Mouse (Mus musculus) midbrain, embryonic 11.5 days (tissue): ENCODE measurements around the gene Dnah8. TPM values are rescaled to one million over a fixed set of nuclear protein-coding genes. Genes with fewer than 3 reads are reported as not detected.

Experiments used
- ATAC-seq: fragments of 200-750 bp; cut with Nextera tagmentation; 2 replicates; pipeline ENCODE4 v1.8.0; 2017; ENCODE audit warnings: moderate TSS enrichment, moderate library complexity; ENCODE audit not compliant: low FRiP score
- DNase-seq: peaks from one replicate; pipeline ENCODE4 v3.0.0; 2015; ENCODE audit warnings: low spot score; ENCODE audit errors: missing footprints
- H3K27ac ChIP-seq: fragments of 300-500 bp; sonication (generic); 2 replicates; pipeline ENCODE4 v1.5.1; 2014; ENCODE audit warnings: low read depth, low read length
- H3K27me3 ChIP-seq: fragments of 300-500 bp; sonication (generic); 2 replicates; pipeline ENCODE4 v1.6.1; 2014; ENCODE audit warnings: mild to moderate bottlenecking, low read length, moderate library complexity, mixed read lengths; ENCODE audit not compliant: control insufficient read depth, insufficient read depth
- H3K36me3 ChIP-seq: fragments of 300-500 bp; sonication (generic); 2 replicates; pipeline ENCODE4 v1.6.1; 2014; ENCODE audit warnings: mild to moderate bottlenecking, low read length, moderate library complexity, mixed read lengths; ENCODE audit not compliant: control insufficient read depth, insufficient read depth
- H3K4me1 ChIP-seq: fragments of 300-500 bp; sonication (generic); 2 replicates; pipeline ENCODE4 v1.6.1; 2014; ENCODE audit warnings: low read length; ENCODE audit not compliant: control insufficient read depth, insufficient read depth
- H3K4me2 ChIP-seq: fragments of 300-500 bp; sonication (generic); 2 replicates; pipeline ENCODE4 v1.6.1; 2014; ENCODE audit warnings: mild to moderate bottlenecking, moderate library complexity
- H3K4me3 ChIP-seq: fragments of 300-500 bp; sonication (generic); 2 replicates; pipeline ENCODE4 v1.5.1; 2014; ENCODE audit warnings: low read depth, low read length
- H3K9ac ChIP-seq: fragments of 300-500 bp; sonication (generic); 2 replicates; pipeline ENCODE4 v1.6.1; 2014; ENCODE audit warnings: low read length
- H3K9me3 ChIP-seq: fragments of 300-500 bp; sonication (generic); 2 replicates; pipeline ENCODE4 v1.6.1; 2016; ENCODE audit warnings: low read length; ENCODE audit not compliant: control insufficient read depth
- WGBS: fragments of 180-500 bp; shearing (Covaris S2); extraction: QIAGEN DNeasy Blood & Tissue Kit; methylation state at CpG from one replicate; pipeline ENCODE4 v1.1.7; 2014; 5-methylcytosine and 5-hydroxymethylcytosine counted together
- polyA plus RNA-seq: library from polyadenylated mRNA; unstranded; fragments of >200 nt; fragmentation: Nextera tagmentation; extraction: Ambion mirVana; gene quantifications from 2 replicates; pipeline ENCODE4 v1.2.1, GENCODE M21; 2014

Dnah8 gene
- polyA plus RNA-seq, 1 experiment from 2014 or later = 1.1 TPM

DNA sequence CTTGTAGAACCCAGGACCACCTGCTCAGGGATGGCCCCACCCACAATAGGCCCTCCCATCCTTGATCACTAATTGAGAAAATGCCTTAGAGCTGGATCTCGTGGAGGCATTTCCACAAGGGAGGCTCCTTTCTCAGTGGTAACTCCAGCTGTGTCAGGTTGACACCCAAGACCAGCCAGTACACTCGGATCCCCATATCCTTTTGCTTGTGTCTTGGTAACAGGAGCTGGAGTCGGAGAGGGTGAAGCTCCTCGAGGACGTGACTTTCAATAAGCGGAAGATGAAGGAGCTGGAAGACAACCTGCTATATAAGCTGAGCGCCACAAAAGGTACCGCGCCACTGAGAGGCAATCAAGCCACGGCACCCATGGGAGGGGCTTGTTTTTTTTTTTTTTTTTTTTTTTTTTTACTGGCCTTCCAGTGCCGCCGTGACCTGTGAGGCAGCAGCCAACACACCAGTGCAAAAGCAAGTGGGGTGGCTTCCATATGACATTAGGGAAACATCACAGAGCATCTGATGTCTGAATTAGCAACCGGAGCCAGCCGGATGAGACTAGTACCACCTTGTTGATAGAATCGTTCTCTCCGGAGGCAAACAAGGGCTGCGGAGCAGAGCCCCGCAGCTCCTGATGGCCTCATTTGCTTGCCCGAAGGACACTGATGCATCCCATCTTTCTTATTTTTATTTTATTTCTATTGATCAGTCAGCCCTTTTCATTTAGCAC, 176.3 kb downstream of the Dnah8 start:
- ATAC-seq (no peak), DNase-seq (no peak)
- no peak overlapping the region for H3K4me3 ChIP-seq
- no peak overlapping the region for H3K4me2 ChIP-seq
- 90% methylated on average over 19 of the region's 19 CpGs for WGBS
- H3K27ac ChIP-seq = no peak overlapping the region
- no peaks in the 10 kb centered on the region for H3K36me3 ChIP-seq
- H3K27me3 ChIP-seq = no peaks in the 10 kb centered on the region
- H3K4me1 ChIP-seq = peaks cover 5% of the 10 kb centered on the region
- no peaks in the 10 kb centered on the region; the same call in 1 of the 2 replicates for H3K9me3 ChIP-seq
- no peak overlapping the region for H3K9ac ChIP-seq

DNA sequence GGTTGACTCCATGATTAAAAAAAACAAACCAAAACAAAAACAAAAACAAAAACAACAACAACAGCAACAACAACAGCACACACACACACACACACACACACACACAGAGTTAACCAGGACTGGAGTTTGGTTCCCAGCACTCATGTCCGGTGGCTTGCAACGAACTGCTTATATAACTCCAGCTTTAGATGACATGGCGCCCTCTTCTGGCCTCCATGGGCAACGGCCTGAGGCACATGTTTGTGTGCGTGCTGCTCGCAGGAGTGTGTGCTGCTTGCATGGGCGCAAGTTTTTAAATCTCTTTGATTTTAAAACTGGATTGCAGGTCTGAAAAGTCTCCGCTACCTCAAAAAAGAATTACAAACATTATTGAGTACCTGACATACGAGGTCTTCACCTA, 179.5 kb downstream of the Dnah8 start:
- Histone ChIP-seq H3K4me1 (peaks cover 9% of the 10 kb centered on the region), H3K9me3 (no peaks in the 10 kb centered on the region; the same call in 1 of the 2 replicates), H3K9ac (no peak overlapping the region), H3K4me2 (no peak overlapping the region), H3K4me3 (no peak overlapping the region), H3K36me3 (no peaks in the 10 kb centered on the region), H3K27ac (no peak overlapping the region), H3K27me3 (no peaks in the 10 kb centered on the region)
- WGBS = 97% methylated on average over 9 of the region's 9 CpGs
- ATAC-seq (no peak), DNase-seq (no peak)

DNA sequence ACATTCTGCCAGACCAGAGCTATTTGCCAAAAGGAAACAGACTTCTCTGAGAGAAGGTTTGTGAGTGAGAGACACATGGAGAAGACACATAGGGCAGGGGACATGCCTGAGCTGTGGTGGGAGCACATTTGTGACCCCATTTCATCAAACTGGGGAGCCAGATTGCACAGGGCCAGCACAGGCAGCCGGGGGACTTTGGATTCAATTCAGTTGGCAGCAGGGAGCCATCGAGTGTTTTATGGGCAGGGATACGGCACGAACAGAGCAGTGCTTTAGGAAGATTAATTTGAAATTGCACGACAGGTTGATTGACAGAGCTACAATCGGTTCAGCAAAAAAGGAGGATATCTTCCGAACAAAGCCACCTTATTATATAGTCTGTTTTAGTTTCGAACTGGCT, 180.8 kb downstream of the Dnah8 start:
- no peak for DNase-seq
- Histone ChIP-seq H3K4me2 (no peak overlapping the region), H3K27me3 (no peaks in the 10 kb centered on the region), H3K4me1 (peaks cover 13% of the 10 kb centered on the region), H3K9ac (0 out of 2 replicates have a peak overlapping the region, but pooled peaks have one; percentile 16), H3K4me3 (no peak overlapping the region), H3K36me3 (no peaks in the 10 kb centered on the region), H3K27ac (0 out of 2 replicates have a peak overlapping the region, but pooled peaks have one; percentile 14), H3K9me3 (no peaks in the 10 kb centered on the region; the same call in 1 of the 2 replicates)
- ATAC-seq = no peak
- WGBS = 47% methylated on average over 8 of the region's 8 CpGs

DNA sequence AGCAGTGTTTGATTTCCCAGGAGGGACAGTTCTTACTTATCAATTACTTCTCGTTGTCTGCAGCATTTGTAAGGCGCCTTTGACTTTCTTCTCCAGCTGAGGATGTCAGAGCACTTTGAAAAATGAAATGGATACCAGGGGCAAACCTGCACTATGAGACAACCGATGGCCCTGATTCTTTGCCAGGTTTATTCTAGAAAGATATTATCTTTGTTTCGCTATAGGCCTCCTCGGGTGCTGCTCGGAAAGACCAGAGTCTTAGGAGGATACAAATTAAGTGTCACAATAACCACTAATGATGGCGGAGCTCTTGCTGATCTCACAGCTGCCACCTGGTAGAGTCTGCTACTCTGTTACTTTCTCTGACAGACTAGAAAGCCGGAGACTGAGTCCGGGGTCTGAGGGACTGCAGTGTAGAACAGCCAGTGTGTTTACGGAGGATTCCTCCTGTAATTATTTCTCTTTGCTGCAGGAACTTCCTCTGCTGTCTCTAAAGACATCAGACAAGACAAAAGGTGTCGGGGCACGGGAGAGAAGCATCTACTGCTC, 181.4 kb downstream of the Dnah8 start:
- 58% methylated on average over 12 of the region's 12 CpGs for WGBS
- H3K27me3 ChIP-seq = no peaks in the 10 kb centered on the region
- DNase-seq = no peak
- H3K4me1 ChIP-seq = peaks cover 13% of the 10 kb centered on the region
- ATAC-seq = no peak
- H3K27ac ChIP-seq = peak overlapping the region; percentile 11; the same call in 1 of the 2 replicates
- no peak overlapping the region for H3K4me2 ChIP-seq
- no peaks in the 10 kb centered on the region for H3K36me3 ChIP-seq
- no peaks in the 10 kb centered on the region; the same call in 1 of the 2 replicates for H3K9me3 ChIP-seq
- H3K4me3 ChIP-seq = no peak overlapping the region
- H3K9ac ChIP-seq = no peak overlapping the region

DNA sequence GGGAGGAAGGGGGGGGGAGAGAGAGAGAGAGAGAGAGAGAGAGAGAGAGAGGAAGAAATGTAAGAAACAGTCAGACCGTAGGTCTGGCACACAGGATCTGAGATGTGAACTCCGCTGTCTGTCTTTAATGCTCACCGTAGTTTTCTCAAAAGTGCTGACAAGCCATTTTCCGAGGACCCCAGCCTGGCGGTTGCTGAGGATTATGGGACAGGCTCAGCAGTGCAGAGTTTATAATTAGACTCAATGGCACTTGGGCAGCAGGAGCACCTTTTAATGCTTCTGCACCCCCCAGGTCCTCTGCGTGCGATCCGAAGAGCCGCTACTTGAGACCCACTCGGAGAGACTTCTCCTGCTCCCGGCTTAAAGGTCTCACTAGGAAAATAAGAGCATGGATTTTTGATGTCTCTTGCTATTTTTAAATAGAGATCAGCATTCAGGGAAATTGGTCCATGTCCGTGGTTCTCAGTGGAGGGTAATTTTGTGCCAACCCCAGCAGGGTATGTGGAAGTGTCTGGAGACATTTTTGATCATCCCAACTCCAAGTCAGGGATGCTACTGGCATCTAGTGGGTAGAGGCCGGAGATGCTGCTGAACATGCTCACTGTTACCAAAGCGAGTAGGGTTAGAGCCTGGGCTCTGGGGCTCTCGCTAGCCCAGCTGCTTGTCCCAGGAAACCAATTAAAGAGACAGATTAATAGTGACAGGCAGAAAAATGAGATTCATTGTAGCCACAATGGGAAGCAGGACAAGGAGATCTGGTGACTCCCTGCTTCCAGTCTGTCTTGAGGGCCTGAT, 184.9 kb downstream of the Dnah8 start:
- no peak overlapping the region for H3K27ac ChIP-seq

DNA sequence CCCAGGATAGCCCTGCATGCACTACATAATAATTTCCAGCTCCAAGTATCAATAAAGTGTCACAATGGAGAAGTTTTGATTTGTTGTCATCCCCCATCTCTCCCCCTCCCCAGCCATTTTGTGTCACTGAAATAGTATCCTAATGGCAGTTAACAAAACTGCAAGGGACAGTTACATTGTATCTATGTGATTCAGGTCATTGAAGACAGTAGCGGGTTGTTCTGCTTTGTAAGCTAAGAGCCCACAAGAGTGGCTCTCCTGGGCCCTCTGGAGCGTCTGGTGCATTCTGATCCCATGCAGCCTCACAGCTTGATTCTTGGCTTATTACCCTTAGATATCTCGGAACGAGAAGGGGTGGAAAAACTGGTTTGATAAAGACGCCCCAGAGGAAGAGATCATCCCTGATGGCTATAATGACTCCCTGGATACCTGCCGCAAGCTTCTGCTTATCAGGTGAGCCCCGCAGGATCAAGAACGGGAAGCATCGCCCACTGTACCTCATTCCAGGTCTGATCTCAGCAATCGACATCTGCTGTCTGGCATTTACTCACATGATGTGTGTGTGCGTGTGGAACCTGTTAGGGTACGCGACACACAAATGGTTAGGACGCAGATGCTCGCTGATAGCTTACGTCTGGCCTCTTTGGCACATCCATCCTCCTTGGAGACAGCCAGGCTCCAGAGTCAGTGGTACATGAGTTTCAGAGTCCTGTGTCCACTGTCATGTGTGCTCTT, 185.9 kb downstream of the Dnah8 start:
- H3K36me3 ChIP-seq = no peaks in the 10 kb centered on the region
- H3K9ac ChIP-seq = no peak overlapping the region
- ATAC-seq = no peak
- 86% methylated on average over 16 of the region's 16 CpGs for WGBS
- no peaks in the 10 kb centered on the region for H3K9me3 ChIP-seq
- H3K4me3 ChIP-seq = no peak overlapping the region
- no peak overlapping the region for H3K27ac ChIP-seq
- H3K27me3 ChIP-seq = no peaks in the 10 kb centered on the region
- DNase-seq = no peak
- peaks cover 10% of the 10 kb centered on the region; the same call in 1 of the 2 replicates for H3K4me1 ChIP-seq
- H3K4me2 ChIP-seq = no peak overlapping the region

More for the DNA sequence above, 184.9 kb downstream of the Dnah8 start:
- Histone ChIP-seq H3K9me3 (no peaks in the 10 kb centered on the region), H3K9ac (no peak overlapping the region), H3K4me1 (peaks cover 13% of the 10 kb centered on the region), H3K27me3 (no peaks in the 10 kb centered on the region), H3K4me2 (no peak overlapping the region), H3K36me3 (no peaks in the 10 kb centered on the region), H3K4me3 (no peak overlapping the region)
- no peak for DNase-seq
- 73% methylated on average over 15 of the region's 15 CpGs for WGBS
- ATAC-seq = no peak

- Histone ChIP-seq H3K27ac (no peak overlapping the region), H3K9me3 (no peaks in the 10 kb centered on the region), H3K4me2 (no peak overlapping the region), H3K9ac (no peak overlapping the region), H3K4me3 (no peak overlapping the region), H3K4me1 (no peaks in the 10 kb centered on the region), H3K36me3 (no peaks in the 10 kb centered on the region), H3K27me3 (no peaks in the 10 kb centered on the region)
- DNase-seq (no peak), ATAC-seq (no peak)
- WGBS = 97% methylated on average over 5 of the region's 5 CpGs
These were observed 194.4 kb downstream of the Dnah8 start for GRCm38 (mm10) chr17:30818543-30818942.

- no peak for ATAC-seq
- no peak for DNase-seq
- WGBS = 89% methylated on average over 8 of the region's 8 CpGs
These were observed 195.0 kb downstream of the Dnah8 start for GRCm38 (mm10) chr17:30819134-30819533.

More at GRCm38 (mm10) chr17:30819134-30819533, 195.0 kb downstream of the Dnah8 start:
- Histone ChIP-seq H3K4me3 (no peak overlapping the region), H3K36me3 (no peaks in the 10 kb centered on the region), H3K9me3 (no peaks in the 10 kb centered on the region), H3K9ac (no peak overlapping the region), H3K27ac (no peak overlapping the region), H3K4me1 (no peaks in the 10 kb centered on the region), H3K4me2 (no peak overlapping the region), H3K27me3 (no peaks in the 10 kb centered on the region)
